ENCODE assay signal across 8 mouse cellular contexts in the genomic region with DNA sequence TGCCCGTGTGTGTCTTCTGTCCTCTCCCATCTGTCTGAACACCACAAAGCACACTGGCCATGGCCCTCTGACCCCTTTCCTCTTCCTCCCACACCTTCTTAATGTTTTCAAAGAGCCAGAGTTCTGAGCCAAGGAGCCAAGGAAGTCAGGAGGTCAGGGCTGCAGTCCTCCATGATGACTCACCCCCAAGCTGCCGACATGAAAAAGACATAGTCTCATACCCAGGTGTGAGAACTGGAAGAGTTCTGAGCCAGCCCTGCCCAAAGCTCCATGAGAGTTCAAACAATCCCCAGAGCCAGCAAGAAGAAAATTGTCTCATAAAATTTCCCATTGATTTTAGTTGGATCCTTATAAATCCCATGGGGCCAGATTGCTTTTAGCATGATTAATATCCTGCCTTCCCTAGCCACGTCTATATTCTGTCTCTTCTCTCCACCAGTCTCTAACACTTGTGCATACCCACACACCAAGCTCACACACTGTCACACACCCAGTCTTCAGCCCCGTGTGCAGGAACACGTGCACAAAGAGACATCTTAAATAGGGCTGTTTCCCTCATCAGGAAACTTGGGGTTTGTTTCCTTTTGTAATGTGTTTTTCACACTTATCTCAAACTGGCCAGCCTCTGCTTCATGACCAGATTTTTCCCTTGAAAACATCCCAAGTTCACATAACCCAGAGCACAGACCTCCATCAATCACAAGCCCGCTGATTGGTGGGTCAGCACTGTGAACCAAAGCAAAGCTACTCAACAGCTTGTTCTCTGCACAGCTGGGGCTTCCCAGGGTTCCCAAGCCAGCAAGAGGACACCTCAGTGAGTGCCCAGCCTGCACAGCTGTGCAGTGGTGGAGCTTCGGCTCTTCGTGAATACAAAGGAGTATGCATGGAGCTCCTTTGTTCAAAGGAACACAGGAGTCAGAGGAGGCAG.
DNase-seq lines count a peak whose midpoint lies in the region; ATAC-seq and TF ChIP-seq lines count a peak whose summit lies in the region.
"Had no signal": no experiment of that assay in that cellular context is flagged by ENCODE, and none has a peak within 500 bp of the region (broad histone marks: within the 10 kb centered on the region; RNA-seq: fewer than 3 reads in every experiment).

No protein-coding gene starts in this region.

- H3K9ac ChIP-seq in hindbrain, embryonic 16.5 days (ENCODE audit: low read depth, low read length), result no peak overlapping the region
- H3K9ac ChIP-seq: hindbrain, embryonic 15.5 days had no signal

- TF ChIP-seq CTCF in lung, adult 2 months (IDR thresholded peaks at IDR 0.05; ENCODE audit: insufficient read depth, low read length), result no peak

- no peak overlapping the region for H3K27ac ChIP-seq in hindbrain, embryonic 16.5 days (ENCODE audit: low read depth, low read length)

- no peaks in the 10 kb centered on the region for H3K9me3 ChIP-seq in hindbrain, embryonic 16.5 days (ENCODE audit: control insufficient read depth, low read length)
- H3K9me3 ChIP-seq: hindbrain, embryonic 15.5 days had no signal

- no peak for TF ChIP-seq POLR2A in lung, adult 2 months (IDR thresholded peaks at IDR 0.05; ENCODE audit: borderline replicate concordance, extremely low read depth, low read depth, low read length)

- peak; percentile 54; the same call in 1 of the 2 replicates for ATAC-seq in hindbrain, embryonic 16.5 days
- no peak for ATAC-seq in megakaryocyte, adult 5-6 weeks (ENCODE audit: poor library complexity, severe bottlenecking)

- DNase-seq in adrenal gland, postnatal 10 days, result peak; percentile 25
- peak; percentile 73 for DNase-seq in gastrocnemius, adult 18-20 months (ENCODE audit: low spot score)
- DNase-seq in lung, adult 2 months, result peak; percentile 22
- no peak for DNase-seq in layer of hippocampus, postnatal 10 days (ENCODE audit: low spot score in 2 of 2)
- DNase-seq in layer of hippocampus, adult 18-20 months (ENCODE audit: low spot score in 2 of 2), result no peak

- 58% methylated on average over 8 of the region's 8 CpGs for WGBS in hindbrain, embryonic 16.5 days
- 41% methylated on average over 8 of the region's 8 CpGs for WGBS in lung, adult 2 months

- H3K4me1 ChIP-seq in hindbrain, embryonic 16.5 days (ENCODE audit: control insufficient read depth, insufficient read depth, low read depth, low read length), result 0 out of 2 replicates have a peak, but pooled peaks cover 2% of the 10 kb centered on the region
- H3K4me1 ChIP-seq in lung, adult 2 months (ENCODE audit: control insufficient read depth, insufficient read depth, low read length), result no peaks in the 10 kb centered on the region

- H3K36me3 ChIP-seq in hindbrain, embryonic 16.5 days (ENCODE audit: control insufficient read depth, insufficient read depth, low read length), result no peaks in the 10 kb centered on the region
- H3K36me3 ChIP-seq: hindbrain, embryonic 15.5 days had no signal

- no peaks in the 10 kb centered on the region for H3K27me3 ChIP-seq in hindbrain, embryonic 16.5 days (replicated peaks; ENCODE audit: control insufficient read depth, insufficient read depth, low read length)
- H3K27me3 ChIP-seq: hindbrain, embryonic 15.5 days had no signal

- H3K4me2 ChIP-seq in hindbrain, embryonic 16.5 days (ENCODE audit: low read length), result no peak overlapping the region
- H3K4me2 ChIP-seq: hindbrain, embryonic 15.5 days had no signal

- H3K4me3 ChIP-seq in hindbrain, embryonic 16.5 days (ENCODE audit: low read length), result no peak overlapping the region
- H3K4me3 ChIP-seq in lung, adult 2 months (replicated peaks; ENCODE audit: extremely low read depth, low read depth, low read length), result no peak overlapping the region
- H3K4me3 ChIP-seq: hindbrain, embryonic 15.5 days had no signal

Comparison
In these comparisons a context has a peak if more than half of its experiments do, and no peak if none do; other contexts are left out.
1. DNase-seq: peak in adrenal gland, postnatal 10 days (single experiment), gastrocnemius, adult 18-20 months (single experiment) and lung, adult 2 months (single experiment); none in layer of hippocampus, postnatal 10 days (0 of 2) and layer of hippocampus, adult 18-20 months (0 of 2).